Mouse (Mus musculus): Measurements from ENCODE around the gene Rtn4. TPM values are rescaled to one million over a fixed set of nuclear protein-coding genes. Genes with fewer than 3 reads are reported as not detected.
A peak's percentile ranks its signal among the peaks of the same experiment; 100 is the strongest.
"Not testable (repeated sequence)": the region's sequence is repeated elsewhere in the genome, so short reads cannot be mapped to it uniquely, and the experiment has no call there.

Gene Rtn4
- polyA plus RNA-seq, 1 experiment from 2014 or later = 54.8 TPM

DNA sequence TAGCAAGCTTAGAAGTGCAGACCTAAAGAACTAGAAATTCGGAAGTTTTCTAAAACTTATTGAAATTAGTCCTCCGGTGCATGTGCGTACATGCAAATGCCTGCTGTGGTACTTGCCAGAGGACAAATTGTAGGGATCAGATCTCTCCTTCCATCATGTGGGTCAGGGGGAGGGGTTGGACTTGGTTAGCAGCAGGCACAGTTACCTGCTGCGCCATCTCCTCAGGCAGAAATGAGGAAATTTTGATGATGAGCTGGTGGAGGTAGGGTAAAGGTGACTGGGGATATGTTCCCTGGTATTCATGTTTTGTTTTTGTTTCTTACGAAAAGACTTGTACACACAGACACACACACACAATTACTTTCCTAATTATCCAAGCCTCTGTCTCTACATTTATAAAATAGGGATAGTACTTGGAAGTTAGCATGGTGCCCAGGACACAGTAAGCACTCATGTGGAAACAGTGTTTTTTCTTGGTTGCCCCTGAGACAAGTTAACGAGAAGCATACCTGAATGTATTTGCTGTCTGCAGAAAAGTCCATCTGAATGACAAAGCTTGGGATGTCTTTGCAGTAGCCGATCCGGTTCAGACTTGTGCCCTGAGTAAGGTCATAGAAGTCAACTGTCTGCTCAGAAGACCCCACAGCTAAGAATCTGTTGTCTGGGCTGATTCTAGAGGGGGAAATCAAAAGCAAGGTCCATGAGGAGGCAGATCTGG, 56.2 kb downstream of the Rtn4 start:
- Histone ChIP-seq H3K4me2 (no peak overlapping the region), H3K27ac (no peak overlapping the region), H3K36me3 (peaks cover 40% of the 10 kb centered on the region), H3K9me3 (replicated peaks) (no peaks in the 10 kb centered on the region), H3K4me1 (0 out of 2 replicates have a peak, but pooled peaks cover 11% of the 10 kb centered on the region), H3K27me3 (no peaks in the 10 kb centered on the region), H3K4me3 (replicated peaks) (no peak overlapping the region), H3K9ac (no peak overlapping the region)
- no peak for ATAC-seq (replicated peaks; ENCODE audit: low FRiP score)
- WGBS = 84% methylated on average over 8 of the region's 8 CpGs

DNA sequence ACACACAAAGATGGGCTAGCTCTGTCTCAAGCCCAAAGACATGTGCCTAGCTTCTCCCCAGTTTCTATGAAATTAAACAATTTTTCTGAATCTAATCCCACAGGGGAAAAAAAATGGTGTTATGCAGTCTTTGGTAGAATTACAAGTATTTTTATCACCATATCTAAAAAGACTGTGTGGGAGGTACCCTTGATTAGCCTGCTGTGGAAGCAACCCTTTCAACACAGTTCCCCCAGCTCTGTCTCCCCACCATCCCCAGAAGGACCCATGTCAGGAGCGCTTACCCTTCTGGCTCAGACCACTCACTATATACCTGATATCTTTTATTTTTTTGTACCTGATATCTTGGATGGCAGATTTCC, 56.7 kb downstream of the Rtn4 start:
- 93% methylated on average over 1 of the region's 1 CpGs for WGBS
- H3K9me3 ChIP-seq (replicated peaks) = no peaks in the 10 kb centered on the region
- H3K27me3 ChIP-seq = no peaks in the 10 kb centered on the region
- no peak overlapping the region for H3K4me3 ChIP-seq (replicated peaks)
- H3K4me2 ChIP-seq = no peak overlapping the region
- ATAC-seq (replicated peaks; ENCODE audit: low FRiP score) = no peak
- peaks cover 36% of the 10 kb centered on the region for H3K36me3 ChIP-seq
- 0 out of 2 replicates have a peak, but pooled peaks cover 11% of the 10 kb centered on the region for H3K4me1 ChIP-seq
- no peak overlapping the region for H3K9ac ChIP-seq
- no peak overlapping the region for H3K27ac ChIP-seq

DNA sequence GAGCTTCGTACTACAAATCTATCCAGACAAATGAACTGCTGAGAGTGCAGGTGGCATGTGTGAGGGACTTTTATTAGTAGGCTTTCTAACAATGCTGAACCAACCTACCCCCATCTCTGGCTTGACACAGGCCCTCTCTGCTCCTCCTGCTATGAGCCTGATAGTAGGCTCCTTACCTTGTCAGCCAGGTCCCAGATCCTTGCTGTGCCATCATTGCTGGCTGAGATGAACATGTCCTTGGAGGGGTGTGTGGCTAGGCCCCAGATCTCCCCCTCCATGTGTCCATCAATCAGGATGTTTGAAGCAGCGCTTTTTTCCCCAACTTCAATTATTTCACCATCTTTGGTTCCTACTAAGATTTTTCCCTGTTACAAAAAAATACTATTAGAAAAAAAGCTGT, 58.3 kb downstream of the Rtn4 start:
- Histone ChIP-seq H3K9me3 (replicated peaks) (no peaks in the 10 kb centered on the region), H3K4me1 (0 out of 2 replicates have a peak, but pooled peaks cover 11% of the 10 kb centered on the region), H3K27ac (no peak overlapping the region), H3K4me2 (no peak overlapping the region), H3K4me3 (replicated peaks) (no peak overlapping the region), H3K9ac (no peak overlapping the region), H3K27me3 (no peaks in the 10 kb centered on the region), H3K36me3 (peaks cover 21% of the 10 kb centered on the region)
- no peak for ATAC-seq (replicated peaks; ENCODE audit: low FRiP score)
- 92% methylated on average over 2 of the region's 2 CpGs for WGBS

DNA sequence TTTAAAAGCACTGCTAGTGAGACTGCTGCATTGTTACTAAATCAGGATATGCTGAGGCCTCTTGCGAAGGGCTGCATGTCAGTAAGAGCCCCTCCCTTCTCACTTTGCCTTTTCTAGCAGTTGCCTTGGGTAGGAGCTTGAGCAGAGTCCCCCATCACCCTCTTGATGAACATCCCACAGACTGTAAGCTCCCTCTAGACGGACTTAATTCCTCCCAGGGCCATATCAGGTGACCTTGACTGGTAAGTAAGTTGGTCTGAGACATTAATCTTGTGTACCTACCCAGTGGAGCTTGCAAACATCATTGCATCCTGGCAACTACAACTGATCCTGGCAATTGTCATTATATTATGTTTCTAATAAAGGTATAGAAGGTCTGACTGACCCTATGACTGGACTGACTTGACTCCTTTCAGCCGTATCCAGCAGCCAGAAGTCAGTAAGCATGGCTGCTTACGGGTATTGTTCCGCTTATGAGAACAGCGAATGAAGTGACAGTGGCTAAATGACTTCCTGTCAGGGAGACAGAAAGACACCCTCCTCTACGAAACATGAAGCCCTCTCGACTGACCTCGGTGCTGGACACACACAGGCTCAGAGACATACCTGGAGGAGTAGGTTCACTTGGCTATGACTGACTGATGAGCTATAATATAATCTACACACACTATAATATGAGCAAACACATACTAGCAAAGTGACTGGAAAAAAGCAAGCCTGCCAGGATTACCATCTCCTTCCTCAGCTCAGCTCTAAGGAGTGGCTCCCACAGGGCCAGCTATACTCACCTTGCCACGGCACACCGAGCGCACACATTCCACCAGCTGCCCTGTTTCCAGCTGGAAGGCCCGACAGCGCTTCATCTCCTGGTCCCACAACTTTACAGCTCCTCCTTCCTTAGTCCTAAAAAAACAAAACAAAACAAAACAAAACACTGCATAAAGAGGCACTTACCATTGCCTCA, 59.2 kb downstream of the Rtn4 start:
- H3K9ac ChIP-seq = no peak overlapping the region
- H3K27me3 ChIP-seq = no peaks in the 10 kb centered on the region
- no peaks in the 10 kb centered on the region for H3K9me3 ChIP-seq (replicated peaks)
- 50% methylated on average over 14 of the region's 14 CpGs for WGBS
- H3K27ac ChIP-seq = peak overlapping the region; percentile 45; the same call in 1 of the 2 replicates
- peak; percentile 81 for ATAC-seq (replicated peaks; ENCODE audit: low FRiP score)
- no peak overlapping the region for H3K4me3 ChIP-seq (replicated peaks)
- H3K36me3 ChIP-seq = peaks cover 12% of the 10 kb centered on the region; the same call in 1 of the 2 replicates
- 0 out of 2 replicates have a peak, but pooled peaks cover 11% of the 10 kb centered on the region for H3K4me1 ChIP-seq
- H3K4me2 ChIP-seq = no peak overlapping the region

DNA sequence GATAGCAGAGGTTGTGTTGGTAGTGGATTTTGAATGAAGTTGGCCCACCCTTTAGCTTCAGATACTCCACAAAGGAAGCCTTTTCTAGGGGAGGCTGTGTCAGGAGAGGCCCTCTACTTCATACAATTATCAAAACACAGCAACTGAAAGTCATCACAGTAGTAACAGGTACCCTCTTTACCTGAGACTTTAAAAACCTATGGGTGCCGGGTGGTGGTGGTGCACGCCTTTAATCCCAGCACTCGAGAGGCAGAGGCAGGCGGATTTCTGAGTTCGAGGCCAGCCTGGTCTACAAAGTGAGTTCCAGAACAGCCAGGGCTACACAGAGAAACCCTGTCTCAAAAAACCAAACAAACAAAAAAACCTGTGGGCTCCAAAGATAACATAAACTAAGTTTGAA, 63.3 kb downstream of the Rtn4 start:
- not testable (repeated sequence) for H3K9me3 ChIP-seq (replicated peaks); H3K27ac ChIP-seq; H3K36me3 ChIP-seq; H3K4me3 ChIP-seq (replicated peaks); ATAC-seq (replicated peaks; ENCODE audit: low FRiP score); H3K9ac ChIP-seq; H3K4me2 ChIP-seq; H3K27me3 ChIP-seq
- WGBS = 97% methylated on average over 5 of the region's 5 CpGs
- 0 out of 2 replicates have a peak, but pooled peaks cover 11% of the 10 kb centered on the region for H3K4me1 ChIP-seq

DNA sequence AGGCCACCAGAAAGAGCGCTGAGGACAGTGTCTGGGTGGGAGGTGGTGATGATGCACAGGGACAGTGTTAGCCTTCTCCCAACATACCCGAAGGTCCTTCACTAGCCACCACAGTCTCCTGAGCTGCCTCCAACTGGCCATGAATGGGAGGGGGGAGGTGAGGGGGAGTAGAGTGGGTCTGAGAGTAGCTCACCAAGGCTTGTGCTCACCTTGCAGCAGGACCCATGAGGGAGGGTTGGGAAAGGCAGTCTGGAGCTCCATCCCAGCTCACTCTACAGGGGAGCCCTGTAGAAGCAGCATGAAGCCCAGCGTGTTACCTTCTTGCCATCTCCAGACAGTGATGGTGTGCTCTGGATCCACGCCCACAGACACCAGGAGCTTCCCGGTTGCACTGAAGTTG, 65.9 kb downstream of the Rtn4 start:
- Histone ChIP-seq H3K27ac (no peak overlapping the region), H3K4me1 (no peaks in the 10 kb centered on the region), H3K4me3 (replicated peaks) (no peak overlapping the region), H3K4me2 (no peak overlapping the region), H3K9me3 (replicated peaks) (no peaks in the 10 kb centered on the region), H3K36me3 (no peaks in the 10 kb centered on the region), H3K9ac (no peak overlapping the region), H3K27me3 (no peaks in the 10 kb centered on the region)
- 82% methylated on average over 5 of the region's 5 CpGs for WGBS
- ATAC-seq (replicated peaks; ENCODE audit: low FRiP score) = peak; percentile 60; the same call in 1 of the 2 replicates

DNA sequence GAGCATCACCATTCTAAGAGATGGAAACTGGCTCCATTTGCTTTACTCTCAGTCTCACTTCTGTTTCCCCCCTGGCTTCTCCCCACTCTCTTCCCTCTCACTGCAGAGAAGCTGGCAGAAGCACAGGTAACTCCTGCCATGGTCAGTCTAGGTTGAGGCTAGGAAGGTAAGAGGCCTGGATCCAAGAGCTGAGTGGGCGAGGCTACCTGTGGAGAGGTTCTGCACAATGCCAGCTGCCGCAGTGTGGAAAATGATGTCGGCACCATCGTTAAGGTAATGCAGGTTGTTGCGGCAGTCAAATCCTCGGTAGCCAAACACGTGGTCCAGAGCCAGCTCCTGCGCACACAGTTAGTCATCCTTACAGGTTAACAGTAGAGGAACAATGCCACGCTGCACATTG, 68.6 kb downstream of the Rtn4 start:
- Histone ChIP-seq H3K4me3 (replicated peaks) (no peak overlapping the region), H3K4me2 (no peak overlapping the region), H3K9me3 (replicated peaks) (no peaks in the 10 kb centered on the region), H3K27me3 (no peaks in the 10 kb centered on the region), H3K36me3 (no peaks in the 10 kb centered on the region), H3K27ac (no peak overlapping the region), H3K9ac (no peak overlapping the region), H3K4me1 (no peaks in the 10 kb centered on the region)
- WGBS = 89% methylated on average over 9 of the region's 9 CpGs
- ATAC-seq (replicated peaks; ENCODE audit: low FRiP score) = no peak

DNA sequence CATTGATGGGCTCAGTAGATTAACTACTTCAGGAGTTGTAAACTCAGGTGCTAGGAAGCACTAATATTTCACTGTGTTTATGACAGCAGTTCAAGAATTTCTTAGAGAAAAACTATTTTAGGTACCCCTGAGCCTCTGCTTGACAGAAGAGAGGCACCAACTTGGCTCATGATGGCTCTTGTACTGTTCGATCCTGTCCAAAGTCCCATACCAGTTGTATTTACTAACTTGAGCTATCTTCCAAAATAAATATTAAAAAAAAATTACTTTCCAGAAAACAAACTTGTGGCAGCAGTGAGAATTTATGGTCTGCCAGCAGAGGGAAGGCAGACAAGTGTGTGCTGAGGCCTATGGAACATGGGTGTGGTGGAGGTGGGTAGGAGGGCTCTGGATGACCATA, 70.0 kb downstream of the Rtn4 start:
- H3K36me3 ChIP-seq = no peaks in the 10 kb centered on the region
- H3K9me3 ChIP-seq (replicated peaks) = no peaks in the 10 kb centered on the region
- no peak overlapping the region for H3K27ac ChIP-seq
- no peaks in the 10 kb centered on the region for H3K4me1 ChIP-seq
- no peak overlapping the region for H3K4me3 ChIP-seq (replicated peaks)
- no peak overlapping the region for H3K4me2 ChIP-seq
- no peaks in the 10 kb centered on the region for H3K27me3 ChIP-seq
- H3K9ac ChIP-seq = no peak overlapping the region
- ATAC-seq (replicated peaks; ENCODE audit: low FRiP score) = no peak
- WGBS = 84% methylated on average over 1 of the region's 1 CpGs

DNA sequence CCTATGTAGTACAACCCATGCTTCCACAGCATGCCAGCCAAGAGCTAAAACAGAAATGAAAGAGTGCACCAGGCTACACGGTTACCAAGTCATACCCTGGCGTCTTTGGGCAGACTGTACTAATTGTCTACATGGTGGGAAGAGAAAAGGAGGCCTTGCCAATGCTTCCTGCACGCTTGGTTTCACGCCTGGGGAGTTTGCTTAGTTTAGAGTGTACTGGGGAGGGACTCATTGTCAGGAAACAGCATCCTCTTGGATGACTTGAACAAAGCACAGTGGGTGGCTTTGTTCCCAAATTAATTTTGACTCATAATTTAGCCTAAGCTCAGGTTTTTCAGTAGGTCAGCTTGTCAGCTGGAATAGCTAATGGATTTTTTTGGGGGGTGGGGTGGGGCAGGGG, 72.3 kb downstream of the Rtn4 start:
- H3K36me3 ChIP-seq = no peaks in the 10 kb centered on the region
- H3K9ac ChIP-seq = no peak overlapping the region
- 59% methylated on average over 4 of the region's 4 CpGs for WGBS
- no peak overlapping the region for H3K4me2 ChIP-seq
- H3K4me3 ChIP-seq (replicated peaks) = no peak overlapping the region
- no peak for ATAC-seq (replicated peaks; ENCODE audit: low FRiP score)
- H3K27me3 ChIP-seq = no peaks in the 10 kb centered on the region
- H3K4me1 ChIP-seq = no peaks in the 10 kb centered on the region
- H3K27ac ChIP-seq = no peak overlapping the region
- H3K9me3 ChIP-seq (replicated peaks) = no peaks in the 10 kb centered on the region

DNA sequence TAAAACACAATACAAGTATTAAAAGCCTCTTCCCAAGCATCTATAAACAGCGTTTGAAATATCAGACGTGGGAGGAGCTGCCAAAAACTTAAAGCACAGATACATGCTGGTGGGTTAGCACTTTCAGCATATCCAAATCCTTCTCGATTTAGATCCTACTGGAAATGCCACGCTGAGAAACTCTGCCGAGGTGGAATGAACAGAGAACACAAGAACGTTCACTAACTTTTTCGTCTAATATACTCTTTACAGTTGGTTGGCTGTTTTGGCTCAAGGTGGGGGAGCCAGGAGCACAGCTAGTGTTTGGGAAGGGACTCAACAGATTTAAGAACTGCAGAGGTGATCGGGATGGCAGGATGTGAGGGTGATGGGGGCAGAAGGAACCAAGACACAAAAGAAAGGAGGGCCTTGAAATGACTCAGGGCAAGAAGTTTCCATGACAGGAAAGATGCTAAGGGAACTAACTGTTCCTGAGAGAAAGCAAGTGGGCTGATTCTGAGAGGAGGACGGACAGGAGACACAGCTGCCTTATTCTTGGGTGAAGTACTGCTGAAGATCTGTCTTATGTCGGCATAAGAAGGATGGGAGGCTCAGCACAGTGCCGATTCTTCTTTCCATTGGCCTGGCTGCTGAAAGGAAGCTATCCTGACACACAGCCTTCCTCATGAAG, 73.7 kb downstream of the Rtn4 start:
- no peak overlapping the region for H3K27ac ChIP-seq
- H3K4me1 ChIP-seq = no peaks in the 10 kb centered on the region
- H3K9ac ChIP-seq = no peak overlapping the region
- no peak overlapping the region for H3K4me2 ChIP-seq
- no peak for ATAC-seq (replicated peaks; ENCODE audit: low FRiP score)
- no peaks in the 10 kb centered on the region for H3K36me3 ChIP-seq
- 83% methylated on average over 11 of the region's 11 CpGs for WGBS
- no peak overlapping the region for H3K4me3 ChIP-seq (replicated peaks)
- no peaks in the 10 kb centered on the region for H3K27me3 ChIP-seq
- H3K9me3 ChIP-seq (replicated peaks) = no peaks in the 10 kb centered on the region

DNA sequence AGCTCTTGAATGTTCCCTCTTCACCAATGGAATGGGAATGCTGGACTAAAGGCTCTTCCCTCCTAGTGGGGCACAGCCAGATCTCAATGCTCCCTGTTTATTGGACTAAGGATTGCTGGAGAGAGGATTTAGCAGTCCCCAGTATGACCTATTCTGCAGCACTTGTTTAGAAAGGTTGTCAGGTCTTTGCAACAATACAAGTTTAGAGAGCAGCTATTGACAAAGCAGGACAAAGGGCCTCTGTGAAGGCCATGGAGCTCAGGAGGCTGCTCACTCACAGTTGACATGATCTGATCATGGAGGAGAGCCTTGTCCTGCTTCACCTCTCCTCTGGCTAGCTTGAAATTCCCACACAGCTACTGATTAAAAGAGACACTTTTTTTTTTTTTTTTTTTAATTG, 75.8 kb downstream of the Rtn4 start:
- Histone ChIP-seq H3K4me2 (no peak overlapping the region), H3K4me1 (no peaks in the 10 kb centered on the region), H3K36me3 (no peaks in the 10 kb centered on the region), H3K9ac (no peak overlapping the region), H3K27ac (no peak overlapping the region), H3K27me3 (no peaks in the 10 kb centered on the region), H3K4me3 (replicated peaks) (no peak overlapping the region), H3K9me3 (replicated peaks) (no peaks in the 10 kb centered on the region)
- no peak for ATAC-seq (replicated peaks; ENCODE audit: low FRiP score)
